Mouse (Mus musculus) CH12.LX (cell line): ENCODE data around the gene Nwd2. TPM values are rescaled to one million over a fixed set of nuclear protein-coding genes. Genes with fewer than 3 reads are reported as not detected.

Experiments used
- DNase-seq: peaks from one replicate; pipeline ENCODE4 v3.0.0-alpha.2; 2013; ENCODE audit errors: extremely low read depth
- H3K27ac ChIP-seq: 2 replicates; pipeline ENCODE4 v1.5.1; 2012; ENCODE audit warnings: low read depth, mild to moderate bottlenecking, control low read depth, moderate library complexity; ENCODE audit not compliant: insufficient read depth
- H3K27me3 ChIP-seq: replicated peaks from 2 replicates; pipeline ENCODE3; 2012; ENCODE audit warnings: inconsistent platforms
- H3K36me3 ChIP-seq, 2 experiments: replicated peaks in 1 of 2; 2 replicates each; pipeline versions ENCODE3 to v1.6.1; 2012; ENCODE audit warnings: inconsistent platforms in 1 of 2, low read length in 1 of 2, mild to moderate bottlenecking in 1 of 2, mixed read lengths in 1 of 2, moderate library complexity in 1 of 2; ENCODE audit not compliant: control insufficient read depth in 1 of 2, insufficient read depth in 1 of 2
- H3K4me1 ChIP-seq, 2 experiments: 2 replicates each; pipeline ENCODE4 v1.6.1; 2012; ENCODE audit warnings: inconsistent platforms in 1 of 2, moderate library complexity in 1 of 2; ENCODE audit not compliant: insufficient read depth in 2 of 2, control insufficient read depth in 1 of 2
- H3K4me2 ChIP-seq: 2 replicates; pipeline ENCODE4 v1.6.1; 2012; ENCODE audit warnings: low read depth, mild to moderate bottlenecking, control low read depth; ENCODE audit not compliant: poor library complexity, insufficient read depth, severe bottlenecking
- H3K4me3 ChIP-seq, 3 experiments: fragments of 150-350 bp in 1 of 3; sonication (generic) in 1 of 3; replicated peaks in 1 of 3; 2 replicates each; pipeline versions ENCODE3 to v1.5.1; 2011 to 2012; ENCODE audit warnings: low read depth in 2 of 3, low read length in 2 of 3, mild to moderate bottlenecking in 2 of 3, moderate library complexity in 2 of 3, control low read depth in 1 of 3, improper control_type of control experiment in 1 of 3, inconsistent platforms in 1 of 3, mixed read lengths in 1 of 3; ENCODE audit not compliant: poor library complexity in 1 of 3
- H3K79me2 ChIP-seq: replicated peaks from 2 replicates; pipeline ENCODE4 v1.6.1; 2012; ENCODE audit warnings: mild to moderate bottlenecking, moderate library complexity; ENCODE audit not compliant: control insufficient read depth, poor library complexity, insufficient read depth, severe bottlenecking; ENCODE audit errors: extremely low read depth
- H3K9ac ChIP-seq: 2 replicates; pipeline ENCODE4 v1.6.1; 2012; ENCODE audit warnings: low read depth, mild to moderate bottlenecking, control low read depth, moderate library complexity; ENCODE audit not compliant: insufficient read depth
- H3K9me3 ChIP-seq: replicated peaks from 2 replicates; pipeline ENCODE3; 2012; ENCODE audit warnings: low read length, inconsistent platforms, mixed read lengths
- CHD1 ChIP-seq: IDR thresholded peaks from 2 replicates; pipeline ENCODE4 v1.6.1; 2012; ENCODE audit warnings: low read depth, low read length, improper control_type of control experiment, inconsistent platforms
- ELF1 ChIP-seq: IDR thresholded peaks from 2 replicates; pipeline ENCODE4 v1.6.1; 2014; ENCODE audit warnings: low read depth, mild to moderate bottlenecking, inconsistent platforms, low read length, improper control_type of control experiment
- EP300 ChIP-seq: IDR thresholded peaks from 2 replicates; pipeline ENCODE4 v1.6.1; 2011; ENCODE audit warnings: low read length, improper control_type of control experiment
- ETS1 ChIP-seq: conservative IDR thresholded peaks from 2 replicates; pipeline ENCODE4 v1.6.1; 2012; ENCODE audit warnings: low read depth, mild to moderate bottlenecking, inconsistent platforms, low read length, improper control_type of control experiment, moderate library complexity
- GABPA ChIP-seq: IDR thresholded peaks from 2 replicates; pipeline ENCODE4 v1.6.1; 2012; ENCODE audit warnings: low read depth, low read length, improper control_type of control experiment, inconsistent platforms; ENCODE audit not compliant: insufficient replicate concordance
- IRF4 ChIP-seq: IDR thresholded peaks from 2 replicates; pipeline ENCODE4 v1.6.1; 2014; ENCODE audit warnings: low read depth, mild to moderate bottlenecking, inconsistent platforms, low read length, improper control_type of control experiment
- MAFK ChIP-seq: IDR thresholded peaks from 2 replicates; pipeline ENCODE4 v1.6.1; 2011; ENCODE audit warnings: low read length, improper control_type of control experiment; ENCODE audit not compliant: insufficient replicate concordance
- MAZ ChIP-seq: IDR thresholded peaks from 2 replicates; pipeline ENCODE4 v1.6.1; 2012; ENCODE audit warnings: low read depth, mild to moderate bottlenecking, inconsistent platforms, low read length, improper control_type of control experiment, moderate library complexity
- MEF2A ChIP-seq: IDR thresholded peaks from 2 replicates; pipeline ENCODE4 v1.6.1; 2014; ENCODE audit warnings: low read depth, mild to moderate bottlenecking, inconsistent platforms, low read length, improper control_type of control experiment, borderline replicate concordance
- MXI1 ChIP-seq: IDR thresholded peaks from 2 replicates; pipeline ENCODE4 v1.6.1; 2011; ENCODE audit warnings: mild to moderate bottlenecking, low read depth, low read length, improper control_type of control experiment
- MYC ChIP-seq: IDR thresholded peaks from 2 replicates; pipeline ENCODE4 v1.6.1; 2011; ENCODE audit warnings: low read depth, mild to moderate bottlenecking, improper control_type of control experiment, low read length
- NELFE ChIP-seq: IDR thresholded peaks from 2 replicates; pipeline ENCODE4 v1.6.1; 2011; ENCODE audit warnings: low read depth, low read length, improper control_type of control experiment
- POLR2A ChIP-seq: IDR thresholded peaks from 2 replicates; pipeline ENCODE4 v1.6.1; 2011; ENCODE audit warnings: low read depth, mild to moderate bottlenecking, improper control_type of control experiment, low read length
- RCOR1 ChIP-seq: conservative IDR thresholded peaks from 2 replicates; pipeline ENCODE4 v1.6.1; 2012; ENCODE audit warnings: low read depth, mild to moderate bottlenecking, inconsistent platforms, low read length, improper control_type of control experiment
- SIN3A ChIP-seq: IDR thresholded peaks from 2 replicates; pipeline ENCODE4 v1.6.1; 2012; ENCODE audit warnings: low read length, improper control_type of control experiment, inconsistent platforms
- dilution Hi-C: fragments of 300-500 bp; cut with MboI; formaldehyde crosslinking; loops from 2 replicates; pipeline ENCODE4 v1.14.3; 2020; ENCODE audit warnings: low sequenced_read_pairs; ENCODE audit not compliant: extremely low pct_unique_long_range_greater_than_20kb, extremely low pct_ligation_motif_present
- in situ Hi-C: fragments of 300-500 bp; cut with MboI; formaldehyde crosslinking; loops from 3 replicates; pipeline ENCODE4 v1.14.3; 2019; ENCODE audit warnings: low sequenced_read_pairs, low pct_ligation_motif_present, low pct_unique_long_range_greater_than_20kb, mixed read lengths
- polyA plus RNA-seq: library from polyadenylated mRNA; unstranded; fragments of >175 nt; gene quantifications from 2 replicates; pipeline ENCODE4 v1.2.1, GENCODE M21; 2012; ENCODE audit warnings: low read depth; ENCODE audit not compliant: insufficient read length
- total RNA-seq, 2 experiments: library from RNA; depleted of rRNA; stranded (reverse); fragments of 300-350 nt in 1 of 2; fragments of >200 nt in 1 of 2; gene quantifications; 2 replicates each; pipeline ENCODE4 v1.2.3; 2012 to 2014

Nwd2 gene
- total and polyA plus RNA-seq, 3 experiments = not detected

DNA sequence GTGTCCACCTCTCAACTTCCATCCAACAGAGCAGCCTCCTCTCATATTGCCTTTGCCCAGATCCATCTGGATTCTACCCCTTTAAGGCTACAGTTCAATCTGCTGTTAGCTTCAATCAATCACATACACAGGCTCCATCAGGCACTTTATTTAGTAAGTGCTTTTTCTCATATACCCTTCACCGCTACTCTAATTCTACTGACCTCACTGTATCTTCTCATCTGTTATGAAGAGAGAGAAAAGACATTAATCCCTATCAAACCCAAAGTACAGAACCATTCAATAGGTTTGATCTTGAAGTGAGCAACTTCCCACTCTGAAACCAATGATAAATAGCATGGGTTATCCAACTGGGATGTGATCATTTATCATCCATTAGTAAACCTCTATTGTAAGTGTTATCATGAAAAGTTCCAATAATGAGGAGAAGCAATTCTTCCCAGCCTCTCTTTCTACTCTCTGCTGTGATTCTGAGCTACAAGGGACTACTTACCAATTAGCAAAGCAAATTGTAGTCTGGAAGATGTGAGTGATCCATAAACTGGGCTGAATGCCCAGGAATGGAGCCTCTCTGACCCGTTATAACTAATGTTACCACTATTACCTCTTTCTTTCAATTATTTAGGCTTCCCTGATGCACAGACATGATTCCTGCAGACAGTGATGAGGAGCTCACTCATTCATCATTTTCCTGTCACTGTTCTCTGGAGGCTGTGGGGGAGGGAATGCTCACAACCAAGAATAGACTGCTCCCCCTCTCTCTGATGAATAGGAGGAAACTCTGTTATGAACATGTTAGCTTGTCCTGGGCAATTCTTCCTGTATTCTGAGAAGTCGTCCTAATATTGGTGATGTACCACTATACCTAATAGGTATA lies 31.9 kb upstream of the Nwd2 start:
- Histone ChIP-seq H3K27me3 (no peaks in the 10 kb centered on the region), H3K4me1 (peaks cover 0 to 15% of the 10 kb centered on the region in 2 experiments; a peak in 2 of 4 replicates), H3K36me3 (no peaks in the 10 kb centered on the region), H3K9me3 (no peaks in the 10 kb centered on the region), H3K79me2 (no peaks in the 10 kb centered on the region), H3K4me3 (no peak overlapping the region), H3K27ac (no peak overlapping the region), H3K4me2 (no peak overlapping the region), H3K9ac (no peak overlapping the region)
- in situ Hi-C loops = no loop called here
- no peak for TF ChIP-seq POLR2A
- TF ChIP-seq MEF2A = no peak
- no peak for TF ChIP-seq NELFE
- TF ChIP-seq EP300 = no peak
- DNase-seq = no peak
- dilution Hi-C loops = no loop called here

DNA sequence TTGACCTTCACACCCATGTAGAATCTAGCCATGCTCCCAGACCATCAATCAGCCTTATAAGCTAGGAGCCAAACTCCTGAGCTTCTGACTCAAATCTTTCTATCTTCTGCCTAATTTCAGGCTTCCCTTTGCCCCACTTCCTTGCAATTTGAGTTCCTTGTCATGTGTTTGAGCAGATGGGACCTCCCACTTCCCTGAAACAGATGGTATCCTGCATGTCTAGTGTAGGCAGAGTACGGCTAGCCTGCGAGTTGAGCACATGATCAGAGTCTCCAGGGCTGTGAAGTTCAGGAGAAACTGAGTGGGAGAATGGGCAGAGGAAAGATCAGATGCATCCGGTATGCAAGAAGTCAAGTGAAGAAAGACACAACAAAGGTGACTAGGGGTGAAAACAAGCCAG lies 24.8 kb upstream of the Nwd2 start:
- peaks cover 0 to 15% of the 10 kb centered on the region in 2 experiments; a peak in 2 of 4 replicates for H3K4me1 ChIP-seq

DNA sequence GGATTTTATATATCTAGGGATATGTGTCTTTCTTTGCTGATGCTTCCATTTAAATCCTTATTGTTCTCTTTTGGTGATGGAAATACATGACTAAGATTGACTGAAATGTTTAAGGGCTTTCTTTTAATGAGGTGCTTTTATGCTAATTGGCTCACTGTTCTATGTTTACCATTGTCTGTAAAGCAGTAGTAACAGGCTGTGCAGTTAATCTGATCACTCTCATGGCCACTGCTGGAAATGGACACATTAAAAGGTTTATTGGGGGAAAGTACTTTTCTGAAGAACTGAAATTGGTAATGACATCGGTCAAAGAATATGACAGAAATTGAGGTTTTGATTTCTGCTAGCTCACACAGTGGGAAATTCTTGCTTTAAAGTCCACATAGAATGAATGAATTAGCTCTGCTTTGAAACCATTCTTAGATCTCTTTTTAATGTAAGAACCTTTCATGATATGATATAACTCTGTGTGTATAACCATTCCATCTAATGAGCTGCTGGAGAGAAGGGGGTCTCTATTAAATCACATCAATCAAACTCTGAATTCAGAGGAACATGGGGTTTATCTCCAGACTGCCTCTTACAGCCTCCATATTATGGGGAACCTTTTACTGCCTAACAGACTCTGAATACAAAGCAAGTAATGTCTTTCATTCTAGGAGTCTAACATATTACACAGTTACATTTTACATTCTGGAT lies 20.9 kb upstream of the Nwd2 start:
- dilution Hi-C loops (no loop called here), in situ Hi-C loops (no loop called here)
- no peak for DNase-seq
- Histone ChIP-seq H3K4me2 (no peak overlapping the region), H3K79me2 (no peaks in the 10 kb centered on the region), H3K27ac (no peak overlapping the region), H3K4me3 (no peak overlapping the region), H3K27me3 (no peaks in the 10 kb centered on the region), H3K36me3 (no peaks in the 10 kb centered on the region), H3K4me1 (no peaks in the 10 kb centered on the region), H3K9ac (no peak overlapping the region), H3K9me3 (no peaks in the 10 kb centered on the region)
- no peak for TF ChIP-seq CHD1

More for the DNA sequence above, 24.8 kb upstream of the Nwd2 start:
- no peaks in the 10 kb centered on the region for H3K79me2 ChIP-seq
- H3K27ac ChIP-seq = no peak overlapping the region
- no peaks in the 10 kb centered on the region for H3K27me3 ChIP-seq
- DNase-seq = no peak
- H3K4me3 ChIP-seq = no peak overlapping the region
- TF ChIP-seq EP300 = no peak
- TF ChIP-seq GABPA = no peak
- TF ChIP-seq IRF4 = no peak
- TF ChIP-seq MAFK = no peak
- TF ChIP-seq MXI1 = no peak
- no peak for TF ChIP-seq RCOR1
- TF ChIP-seq SIN3A = no peak
- TF ChIP-seq MYC = no peak
- TF ChIP-seq ELF1 = no peak
- TF ChIP-seq ETS1 = no peak
- no peak for TF ChIP-seq MAZ
- in situ Hi-C loops (no loop called here), dilution Hi-C loops (no loop called here)
- no peak overlapping the region for H3K9ac ChIP-seq
- no peaks in the 10 kb centered on the region for H3K36me3 ChIP-seq
- no peak overlapping the region for H3K4me2 ChIP-seq
- H3K9me3 ChIP-seq = no peaks in the 10 kb centered on the region
